Mouse (Mus musculus) heart, embryonic 16.5 days (tissue): ENCODE measurements around the gene Pfkp. TPM values are rescaled to one million over a fixed set of nuclear protein-coding genes. Genes with fewer than 3 reads are reported as not detected.

Experiments
- ATAC-seq: fragments of 200-750 bp; cut with Nextera tagmentation; replicated peaks from 2 replicates; pipeline ENCODE4 v1.8.0; 2017; ENCODE audit warnings: moderate number of reproducible peaks; ENCODE audit not compliant: insufficient read depth, low FRiP score; ENCODE audit errors: extremely low read depth
- H3K27ac ChIP-seq: fragments of 300-500 bp; sonication (generic); 2 replicates; pipeline ENCODE4 v1.5.1; 2014; ENCODE audit warnings: mild to moderate bottlenecking, low read length, control low read depth, moderate library complexity
- H3K27me3 ChIP-seq: fragments of 300-500 bp; sonication (generic); 2 replicates; pipeline ENCODE4 v1.6.1; 2014; ENCODE audit warnings: low read length, mixed read lengths; ENCODE audit not compliant: control insufficient read depth, insufficient read depth
- H3K36me3 ChIP-seq: fragments of 300-500 bp; sonication (generic); 2 replicates; pipeline ENCODE4 v1.6.1; 2014; ENCODE audit not compliant: control insufficient read depth, insufficient read depth
- H3K4me1 ChIP-seq: fragments of 300-500 bp; sonication (generic); 2 replicates; pipeline ENCODE4 v1.6.1; 2014; ENCODE audit warnings: low read length, mixed read lengths; ENCODE audit not compliant: control insufficient read depth, insufficient read depth
- H3K4me2 ChIP-seq: fragments of 300-500 bp; sonication (generic); 2 replicates; pipeline ENCODE4 v1.6.1; 2014; ENCODE audit warnings: low read depth, mild to moderate bottlenecking, control low read depth, low read length
- H3K4me3 ChIP-seq: fragments of 300-500 bp; sonication (generic); 2 replicates; pipeline ENCODE4 v1.5.1; 2014; ENCODE audit warnings: mild to moderate bottlenecking, control low read depth, low read length
- H3K9ac ChIP-seq: fragments of 300-500 bp; sonication (generic); 2 replicates; pipeline ENCODE4 v1.6.1; 2014; ENCODE audit warnings: low read length, control low read depth
- H3K9me3 ChIP-seq: fragments of 300-500 bp; sonication (generic); replicated peaks from 2 replicates; pipeline ENCODE4 v1.6.1; 2016; ENCODE audit warnings: low read length; ENCODE audit not compliant: control insufficient read depth
- WGBS: fragments of 180-500 bp; shearing (Covaris S2); extraction: QIAGEN DNeasy Blood & Tissue Kit; methylation state at CpG from one replicate; pipeline ENCODE4 v1.1.7; 2014; 5-methylcytosine and 5-hydroxymethylcytosine counted together
- polyA plus RNA-seq: library from polyadenylated mRNA; unstranded; fragments of >200 nt; fragmentation: Nextera tagmentation; extraction: Ambion mirVana; gene quantifications from 2 replicates; pipeline ENCODE4 v1.2.1, GENCODE M21; 2015

Gene Pfkp
- polyA plus RNA-seq, 1 experiment from 2014 or later, result 201 TPM

GRCm38 (mm10) chr13:6626508-6627114 lies 22.0 kb downstream of the Pfkp start:
- 66% methylated on average over 4 of the region's 4 CpGs for WGBS
- Histone ChIP-seq H3K36me3 (peaks cover 7% of the 10 kb centered on the region; the same call in 1 of the 2 replicates), H3K4me1 (peaks cover 27% of the 10 kb centered on the region), H3K4me2 (no peak overlapping the region), H3K9me3 (no peaks in the 10 kb centered on the region), H3K27ac (no peak overlapping the region), H3K9ac (no peak overlapping the region), H3K27me3 (no peaks in the 10 kb centered on the region), H3K4me3 (no peak overlapping the region)
- no peak for ATAC-seq

- no peak overlapping the region for H3K27ac ChIP-seq
- no peak overlapping the region for H3K4me3 ChIP-seq
- no peaks in the 10 kb centered on the region for H3K9me3 ChIP-seq
- peaks cover 7% of the 10 kb centered on the region; the same call in 1 of the 2 replicates for H3K36me3 ChIP-seq
- WGBS, result 61% methylated on average over 3 of the region's 3 CpGs
- H3K27me3 ChIP-seq, result no peaks in the 10 kb centered on the region
- no peak for ATAC-seq
- H3K4me1 ChIP-seq, result peaks cover 21% of the 10 kb centered on the region
- H3K4me2 ChIP-seq, result no peak overlapping the region
- no peak overlapping the region for H3K9ac ChIP-seq
Measured at GRCm38 (mm10) chr13:6625942-6626341, 22.6 kb downstream of the Pfkp start.

- Histone ChIP-seq H3K4me3 (no peak overlapping the region), H3K9ac (no peak overlapping the region), H3K27ac (no peak overlapping the region), H3K4me2 (no peak overlapping the region), H3K27me3 (no peaks in the 10 kb centered on the region), H3K36me3 (peaks cover 19% of the 10 kb centered on the region), H3K9me3 (no peaks in the 10 kb centered on the region), H3K4me1 (peaks cover 18% of the 10 kb centered on the region)
- ATAC-seq, result no peak
- WGBS, result 26% methylated on average over 2 of the region's 2 CpGs
Measured at GRCm38 (mm10) chr13:6624604-6625003, 24.0 kb downstream of the Pfkp start.

GRCm38 (mm10) chr13:6624121-6624520 lies 24.5 kb downstream of the Pfkp start:
- Histone ChIP-seq H3K36me3 (peaks cover 23% of the 10 kb centered on the region), H3K4me1 (peaks cover 14% of the 10 kb centered on the region), H3K9me3 (no peaks in the 10 kb centered on the region), H3K4me3 (no peak overlapping the region), H3K9ac (no peak overlapping the region), H3K27ac (no peak overlapping the region), H3K27me3 (no peaks in the 10 kb centered on the region), H3K4me2 (no peak overlapping the region)
- ATAC-seq, result no peak
- 55% methylated on average over 4 of the region's 4 CpGs for WGBS

GRCm38 (mm10) chr13:6621831-6622230 lies 26.7 kb downstream of the Pfkp start:
- no peak overlapping the region for H3K4me3 ChIP-seq
- H3K27me3 ChIP-seq, result no peaks in the 10 kb centered on the region
- 95% methylated on average over 20 of the region's 20 CpGs for WGBS
- H3K9me3 ChIP-seq, result no peaks in the 10 kb centered on the region
- no peak overlapping the region for H3K9ac ChIP-seq
- peaks cover 34% of the 10 kb centered on the region for H3K36me3 ChIP-seq
- ATAC-seq, result no peak
- peaks cover 13% of the 10 kb centered on the region for H3K4me1 ChIP-seq
- H3K27ac ChIP-seq, result no peak overlapping the region
- H3K4me2 ChIP-seq, result no peak overlapping the region

- H3K27ac ChIP-seq, result no peak overlapping the region
- no peak for ATAC-seq
- peaks cover 5% of the 10 kb centered on the region; the same call in 1 of the 2 replicates for H3K4me1 ChIP-seq
- no peak overlapping the region for H3K9ac ChIP-seq
- H3K27me3 ChIP-seq, result no peaks in the 10 kb centered on the region
- H3K4me2 ChIP-seq, result no peak overlapping the region
- H3K9me3 ChIP-seq, result no peaks in the 10 kb centered on the region
- peaks cover 34% of the 10 kb centered on the region for H3K36me3 ChIP-seq
- H3K4me3 ChIP-seq, result no peak overlapping the region
- 85% methylated on average over 3 of the region's 3 CpGs for WGBS
Measured at GRCm38 (mm10) chr13:6620250-6620649, 28.3 kb downstream of the Pfkp start.

- Histone ChIP-seq H3K9ac (no peak overlapping the region), H3K4me3 (no peak overlapping the region), H3K9me3 (no peaks in the 10 kb centered on the region), H3K4me1 (no peaks in the 10 kb centered on the region), H3K36me3 (peaks cover 40% of the 10 kb centered on the region), H3K27me3 (no peaks in the 10 kb centered on the region), H3K4me2 (no peak overlapping the region), H3K27ac (no peak overlapping the region)
- WGBS, result 92% methylated on average over 3 of the region's 3 CpGs
- no peak for ATAC-seq
Measured at GRCm38 (mm10) chr13:6618711-6619110, 29.9 kb downstream of the Pfkp start.

- ATAC-seq, result no peak
- Histone ChIP-seq H3K9ac (no peak overlapping the region), H3K4me1 (no peaks in the 10 kb centered on the region), H3K4me3 (no peak overlapping the region), H3K9me3 (no peaks in the 10 kb centered on the region), H3K27me3 (no peaks in the 10 kb centered on the region), H3K27ac (no peak overlapping the region), H3K4me2 (no peak overlapping the region), H3K36me3 (peaks cover 21% of the 10 kb centered on the region)
- 91% methylated on average over 5 of the region's 5 CpGs for WGBS
Measured at GRCm38 (mm10) chr13:6613690-6614445, 34.7 kb downstream of the Pfkp start.

GRCm38 (mm10) chr13:6602786-6603409 lies 45.7 kb downstream of the Pfkp start:
- Histone ChIP-seq H3K4me2 (no peak overlapping the region), H3K9me3 (no peaks in the 10 kb centered on the region), H3K4me3 (no peak overlapping the region), H3K9ac (no peak overlapping the region), H3K36me3 (peaks cover 28% of the 10 kb centered on the region), H3K27ac (no peak overlapping the region), H3K4me1 (peaks cover 4% of the 10 kb centered on the region), H3K27me3 (no peaks in the 10 kb centered on the region)
- 86% methylated on average over 10 of the region's 10 CpGs for WGBS
- no peak for ATAC-seq
